Mouse (Mus musculus): Measurements from ENCODE around the gene Auh. TPM values are rescaled to one million over a fixed set of nuclear protein-coding genes. Genes with fewer than 3 reads are reported as not detected.

The Auh gene
- total RNA-seq, 4 experiments from 2014 or later, result 149 to 181 (median 160) TPM

DNA sequence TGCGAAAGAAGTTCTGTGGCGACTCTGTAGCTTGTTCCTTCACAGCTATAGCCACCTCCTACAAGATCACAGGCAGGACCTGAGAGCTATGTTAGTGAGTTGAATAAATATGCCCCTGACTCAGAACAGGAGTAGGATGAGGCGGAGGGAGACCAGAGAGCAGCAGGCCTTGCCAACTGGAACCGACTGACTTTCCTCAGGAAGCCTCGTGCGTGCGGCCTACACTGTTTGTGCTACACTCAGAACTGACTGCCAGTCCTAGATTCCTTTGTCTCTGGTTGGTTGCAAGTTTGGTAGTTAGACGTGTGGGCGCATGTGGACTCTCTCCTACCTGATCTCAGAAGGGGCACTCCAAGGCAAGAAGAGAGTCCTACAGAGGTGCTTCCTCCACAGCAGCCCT lies 50.2 kb downstream of the Auh start:
- DNase-seq (ENCODE audit: low spot score), result no peak

DNA sequence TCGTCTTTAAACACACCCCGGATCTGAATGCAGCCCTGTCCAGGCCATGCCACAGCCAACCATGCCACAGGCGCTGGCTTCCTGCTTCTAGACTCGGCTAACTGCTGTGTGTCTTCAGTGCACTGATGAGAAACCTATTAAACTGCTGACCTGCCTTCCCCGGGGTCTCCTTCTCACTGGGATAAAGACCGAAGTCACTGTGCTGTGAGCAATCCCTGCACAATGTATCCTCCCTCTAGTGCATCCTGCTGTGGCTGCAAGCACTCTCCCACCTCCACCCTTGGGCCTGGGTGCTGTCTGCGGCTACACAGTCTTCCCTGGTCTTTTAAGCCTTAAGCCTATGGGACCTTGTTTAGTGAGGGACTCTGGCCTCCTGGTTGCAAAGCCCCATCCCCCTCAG lies 50.7 kb downstream of the Auh start:
- no peak for DNase-seq (ENCODE audit: low spot score)

DNA sequence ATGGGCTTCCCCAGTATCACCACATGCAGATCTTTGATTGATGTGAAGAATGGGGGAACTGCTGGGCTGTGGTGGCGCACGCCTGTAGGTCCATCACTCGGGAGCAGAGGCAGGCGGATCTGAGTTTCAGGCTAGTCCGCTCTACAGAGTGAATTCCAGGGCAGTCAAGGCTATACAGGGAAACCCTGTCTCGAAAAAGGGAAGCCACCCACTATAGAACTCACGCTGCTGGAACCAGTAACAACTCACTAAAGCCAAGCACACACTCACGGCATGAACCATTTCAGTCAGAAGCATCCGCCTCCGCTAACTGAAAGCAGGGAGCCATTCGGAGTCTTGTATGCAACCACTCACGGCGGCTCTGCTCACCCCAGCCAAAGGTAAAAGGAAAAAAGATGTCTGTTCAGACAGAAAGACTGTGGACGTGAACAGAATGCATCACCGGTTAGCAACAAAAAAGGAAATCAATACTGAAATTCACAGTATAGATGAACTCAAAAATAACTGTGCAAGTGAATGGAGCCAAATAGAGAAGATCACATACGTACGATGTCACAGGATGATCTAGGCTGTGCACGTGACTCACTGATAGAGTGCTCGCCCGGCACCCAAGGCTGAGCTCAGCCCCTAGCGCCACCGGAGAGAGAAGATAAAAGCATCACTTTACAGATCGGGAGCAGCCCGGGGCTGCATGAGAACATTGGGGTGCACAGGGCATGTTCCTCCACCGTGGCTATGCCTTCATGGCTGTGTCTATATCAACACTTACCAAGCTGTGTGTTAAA lies 53.7 kb downstream of the Auh start:
- no peak for DNase-seq (ENCODE audit: low spot score)

DNA sequence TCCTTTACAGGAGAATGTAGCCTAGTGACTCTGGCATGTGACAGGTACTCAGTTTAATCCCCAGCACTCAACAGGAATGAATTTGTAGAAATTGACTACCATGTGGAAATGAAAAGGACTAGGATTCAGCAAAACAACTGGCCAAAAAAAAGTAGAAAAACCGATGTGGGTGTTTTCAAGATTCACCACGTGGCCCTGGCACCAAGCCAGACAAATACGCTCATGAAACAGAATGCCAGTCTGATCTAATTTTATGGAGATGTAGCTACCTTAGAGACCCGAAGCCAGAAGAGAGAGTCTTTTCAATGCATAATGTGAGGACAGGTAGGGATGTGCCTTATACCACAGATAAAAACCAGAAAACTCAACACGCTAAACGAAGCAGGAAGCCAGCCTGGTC lies 54.4 kb downstream of the Auh start:
- DNase-seq (ENCODE audit: low spot score), result no peak

DNA sequence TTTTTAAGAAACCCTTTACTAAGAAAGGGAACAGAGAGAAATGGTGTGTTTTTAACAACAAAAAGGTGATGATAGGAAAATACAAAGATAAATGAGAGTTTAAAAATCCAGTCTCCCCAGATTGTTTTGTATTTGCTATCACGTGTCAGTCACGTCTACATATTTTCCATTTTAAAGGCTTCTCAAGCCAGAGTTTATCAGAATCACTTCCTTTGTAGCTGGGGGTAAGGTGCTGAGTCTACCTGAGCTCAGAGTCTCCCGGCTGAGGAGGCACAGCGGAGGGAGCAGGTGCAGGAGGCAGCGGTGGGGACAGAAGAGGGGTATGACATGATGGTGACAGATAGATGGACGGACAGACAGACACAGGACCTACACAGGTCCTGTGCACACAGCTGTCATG lies 55.1 kb downstream of the Auh start:
- no peak for DNase-seq (ENCODE audit: low spot score)

DNA sequence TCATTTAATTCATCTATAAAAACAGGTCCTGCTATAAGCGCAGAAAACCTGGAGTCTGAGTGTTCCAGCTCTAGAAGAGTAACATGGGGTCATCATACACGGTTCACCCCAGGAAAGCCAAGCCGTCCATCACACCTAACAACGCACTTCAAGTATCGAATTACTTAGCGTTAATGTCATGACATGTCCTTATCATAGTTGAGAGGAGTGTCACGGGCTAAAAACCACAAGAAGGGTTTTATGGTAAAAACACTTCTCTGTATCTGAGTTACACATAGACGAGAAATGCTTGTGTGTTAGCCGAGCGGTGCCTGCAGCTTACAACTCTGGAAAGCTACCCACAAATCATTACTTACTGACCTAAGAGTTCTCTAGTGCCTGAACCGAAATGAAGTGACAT lies 55.6 kb downstream of the Auh start:
- no peak for DNase-seq (ENCODE audit: low spot score)

DNA sequence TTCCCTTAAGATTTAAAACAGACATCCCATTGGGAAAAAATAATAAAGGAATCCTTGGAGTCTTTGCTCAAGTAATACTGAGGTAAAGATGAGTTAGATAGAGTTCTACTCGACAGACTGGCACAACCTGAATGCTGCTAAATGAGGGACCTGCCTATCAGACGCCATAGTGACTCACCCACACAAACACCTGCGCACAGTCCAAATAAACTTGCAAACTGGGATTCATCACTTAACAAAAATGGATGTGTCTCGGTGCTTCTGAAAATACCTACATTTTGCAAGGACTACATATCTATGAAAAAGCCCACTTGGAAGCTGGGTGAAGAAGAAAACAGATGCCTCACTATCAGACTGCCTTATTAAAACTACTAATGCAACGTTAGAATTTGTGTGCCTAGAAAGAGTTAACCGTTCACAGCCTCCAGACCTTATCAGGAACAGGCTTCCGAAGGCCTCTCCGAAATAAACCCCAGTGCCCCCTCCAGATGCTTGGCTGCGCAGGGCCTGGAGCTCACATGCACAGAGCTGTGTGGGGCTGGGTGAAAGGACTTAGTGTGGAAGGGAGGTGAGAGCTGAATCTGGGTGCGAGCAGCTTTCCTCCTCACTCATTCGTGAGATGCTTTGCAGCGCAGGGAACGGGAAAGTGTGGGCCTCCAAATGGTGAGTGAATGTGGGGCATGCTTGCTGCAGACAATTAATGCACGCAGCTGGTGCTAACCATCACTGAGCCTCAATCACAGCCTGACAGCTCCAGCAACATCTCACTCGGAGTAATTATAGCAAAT lies 63.3 kb downstream of the Auh start:
- DNase-seq (ENCODE audit: low spot score), result no peak

DNA sequence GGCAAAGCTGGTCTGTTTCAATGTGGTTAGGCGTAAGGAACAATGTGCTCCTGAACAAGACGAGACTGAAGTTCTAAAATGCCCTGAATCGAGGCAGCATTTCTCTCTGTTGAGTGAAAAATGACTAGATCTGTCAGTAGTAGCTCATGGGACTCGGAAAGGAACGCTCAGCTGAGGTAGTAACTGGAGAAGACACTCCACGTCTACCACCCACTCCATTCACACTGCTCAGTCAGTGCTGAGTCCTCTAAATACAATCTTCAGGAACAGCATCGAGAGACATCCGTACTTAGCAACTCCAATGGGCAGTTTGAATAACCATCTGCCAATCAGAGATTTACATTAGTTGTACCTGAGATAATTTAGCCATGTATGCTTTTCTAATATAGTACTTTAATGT lies 66.0 kb downstream of the Auh start:
- no peak for DNase-seq (ENCODE audit: low spot score)

DNA sequence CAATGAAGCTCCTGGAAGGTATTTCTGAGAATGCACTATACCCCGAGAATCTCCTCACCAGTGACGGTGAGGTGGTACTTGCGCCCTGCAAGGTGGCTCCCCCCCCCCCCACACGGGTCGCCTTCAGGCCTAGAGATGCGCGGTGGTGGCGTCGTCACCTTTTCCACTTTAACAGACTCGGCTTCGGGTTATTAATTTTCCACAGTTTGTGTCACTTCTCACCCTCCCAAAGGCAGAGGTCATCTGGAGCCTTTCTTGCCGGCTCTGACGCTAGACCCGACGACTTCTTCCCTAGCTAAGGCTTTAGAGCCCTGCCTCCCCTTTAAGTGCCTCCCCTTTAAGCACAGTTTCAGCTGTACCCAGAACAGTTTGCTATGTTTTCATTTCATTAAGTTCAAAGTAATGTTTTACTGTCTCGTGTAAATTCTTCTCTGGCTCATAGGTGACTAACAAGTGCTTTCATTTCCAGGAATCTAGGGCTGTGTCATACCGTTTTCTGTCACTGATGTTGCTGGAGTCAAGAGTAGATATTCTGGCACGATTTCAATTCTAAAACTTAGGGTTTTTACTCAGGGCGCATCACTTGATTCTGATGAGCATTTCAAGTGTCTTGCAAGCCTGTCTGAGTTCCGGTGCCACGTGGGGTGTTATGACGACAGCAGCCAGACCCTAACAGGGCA lies 69.3 kb downstream of the Auh start:
- no peak for DNase-seq (ENCODE audit: low spot score)

DNA sequence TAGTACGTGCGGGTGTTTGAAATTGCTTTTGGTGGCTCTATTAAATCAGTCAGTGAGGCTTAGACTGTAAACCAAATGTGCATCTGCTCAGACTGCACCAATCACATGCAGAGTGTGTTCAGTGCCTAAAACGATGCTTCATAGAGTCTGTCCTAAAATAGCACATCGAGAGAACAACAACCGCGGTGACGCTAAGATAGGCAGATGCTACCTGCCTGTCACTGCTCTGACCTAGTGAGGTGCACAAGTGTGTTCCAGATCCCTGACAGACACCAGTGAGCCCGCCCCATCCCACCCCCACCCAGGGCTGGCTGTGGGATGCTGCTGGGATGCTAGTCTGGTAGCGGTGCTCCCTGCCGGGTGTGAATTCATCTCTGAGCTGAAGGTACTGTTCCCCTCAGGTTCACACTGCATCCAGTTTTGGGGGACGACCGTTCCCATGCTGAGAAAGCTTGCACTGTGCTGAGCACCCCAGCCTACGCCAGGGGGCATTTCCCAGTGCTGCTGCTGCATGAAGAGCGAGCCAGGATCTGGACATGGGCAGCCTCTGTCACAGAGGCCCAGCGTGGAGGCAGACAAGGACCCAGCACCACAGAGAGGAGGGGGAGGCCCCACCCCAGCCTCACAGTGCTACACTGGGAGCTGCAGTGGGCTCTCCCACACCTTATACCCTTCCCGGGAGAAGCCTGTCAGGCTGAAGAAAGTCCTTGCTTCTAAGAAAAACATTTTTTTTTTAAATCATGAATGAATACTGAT lies 70.2 kb downstream of the Auh start:
- DNase-seq (ENCODE audit: low spot score), result no peak

DNA sequence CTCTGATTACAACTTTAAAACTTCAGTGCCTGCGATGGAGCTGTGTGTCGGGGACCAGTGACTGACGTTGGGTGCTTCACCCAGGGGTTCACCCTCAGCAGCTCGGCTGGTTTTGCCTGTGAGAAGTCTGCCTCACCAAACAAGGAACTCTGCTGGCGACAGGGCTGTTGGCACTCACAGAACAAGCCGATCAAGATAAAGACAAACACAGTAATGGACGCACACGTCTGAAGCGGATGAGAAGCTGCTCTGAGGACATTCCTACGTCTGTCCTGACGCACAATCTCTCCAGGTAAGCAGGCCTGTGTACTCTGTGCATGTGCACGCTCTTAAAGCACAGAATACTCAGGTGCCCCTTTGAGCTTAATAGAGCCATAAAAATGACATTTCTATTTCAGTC lies 71.1 kb downstream of the Auh start:
- no peak for DNase-seq (ENCODE audit: low spot score)

DNA sequence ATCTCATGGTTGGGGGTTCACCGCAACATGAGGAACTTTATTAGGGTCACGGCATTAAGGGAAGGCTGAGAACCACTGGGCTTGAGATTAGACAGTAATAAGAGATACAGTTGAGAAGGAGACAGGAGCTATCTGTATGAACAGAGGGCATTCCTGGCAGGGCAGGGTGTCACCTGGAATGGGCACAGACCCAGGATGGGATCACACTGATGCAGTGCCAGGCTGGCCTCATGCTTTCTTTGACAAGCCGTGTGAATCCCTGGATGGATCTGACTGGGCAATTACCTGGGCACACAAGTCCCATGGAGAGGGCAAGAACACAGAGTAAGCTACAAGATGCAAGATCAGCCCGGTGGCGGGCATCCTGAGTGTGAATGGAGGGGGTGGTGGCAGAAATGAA lies 71.7 kb downstream of the Auh start:
- no peak for DNase-seq (ENCODE audit: low spot score)

DNA sequence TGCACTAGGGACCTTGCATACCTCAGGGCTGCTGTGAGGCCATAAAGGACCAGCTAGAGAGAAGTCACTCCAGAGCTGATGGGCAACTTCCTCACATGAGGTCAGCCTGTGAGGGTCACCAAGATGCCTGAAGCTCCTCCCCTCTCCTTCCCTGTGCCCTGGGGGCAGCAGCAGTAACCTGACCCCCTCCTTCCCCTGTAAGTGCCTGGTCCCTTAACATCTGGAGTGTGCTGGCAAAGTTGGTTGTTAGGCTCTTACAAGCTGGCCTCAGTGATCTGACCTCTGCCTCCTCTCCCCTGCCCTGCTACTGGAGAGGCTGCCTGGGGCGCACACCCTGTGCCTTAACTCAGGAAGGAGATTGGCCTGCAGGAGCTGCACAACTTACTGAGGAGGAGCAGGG lies 75.9 kb downstream of the Auh start:
- no peak for DNase-seq (ENCODE audit: low spot score)

DNA sequence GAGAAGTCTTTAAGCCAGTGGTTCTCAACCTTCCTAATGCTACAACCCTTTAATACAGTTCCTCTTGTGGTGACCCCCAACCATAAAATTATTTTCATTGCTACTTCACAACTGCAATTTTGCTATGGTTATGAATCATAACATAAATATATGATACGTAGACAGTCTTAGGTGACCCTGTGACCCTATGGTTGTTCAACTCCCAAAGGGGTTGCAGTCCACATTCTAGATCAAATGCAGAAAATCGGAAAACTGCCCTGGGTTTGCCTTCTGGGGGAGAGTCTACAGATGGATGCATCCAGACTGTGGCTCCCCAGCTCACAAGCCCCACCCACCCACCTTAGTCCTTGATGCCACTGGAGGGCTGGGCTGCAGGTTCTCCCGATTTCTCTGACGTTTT lies 77.6 kb downstream of the Auh start:
- no peak for DNase-seq (ENCODE audit: low spot score)

DNA sequence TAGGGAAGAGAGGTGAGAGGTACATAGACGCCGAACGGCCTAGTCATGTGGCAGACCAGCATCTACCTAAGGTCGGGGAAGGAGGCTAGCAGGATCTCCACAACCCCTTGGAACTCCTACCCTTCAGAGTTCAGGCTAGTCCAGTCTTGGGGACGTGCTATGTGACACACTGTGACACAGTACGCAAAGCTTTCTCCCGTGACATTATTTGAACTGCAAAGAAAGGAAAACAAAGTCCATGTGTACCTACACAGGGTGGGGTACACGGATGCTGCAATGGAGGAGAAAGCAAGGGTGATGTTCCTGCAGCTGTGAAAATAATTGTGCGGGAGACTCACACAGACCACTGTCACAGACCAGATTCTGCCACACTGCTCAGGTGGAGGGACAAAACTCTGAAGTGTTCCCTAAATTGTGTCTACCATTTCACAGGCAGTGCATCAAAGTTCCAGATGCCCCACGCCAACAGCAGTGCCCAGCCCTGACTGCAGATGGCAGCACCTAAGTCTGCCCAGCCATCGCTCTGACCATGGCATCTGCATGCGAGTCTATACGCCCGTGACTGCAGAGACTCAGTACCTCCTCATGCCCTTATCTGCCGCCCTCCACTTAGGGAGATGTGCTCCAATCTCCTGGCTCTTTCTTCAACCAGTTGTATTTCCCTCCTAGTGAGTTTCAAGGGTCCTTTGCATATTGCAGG lies 79.3 kb downstream of the Auh start:
- no peak for DNase-seq (ENCODE audit: low spot score)

DNA sequence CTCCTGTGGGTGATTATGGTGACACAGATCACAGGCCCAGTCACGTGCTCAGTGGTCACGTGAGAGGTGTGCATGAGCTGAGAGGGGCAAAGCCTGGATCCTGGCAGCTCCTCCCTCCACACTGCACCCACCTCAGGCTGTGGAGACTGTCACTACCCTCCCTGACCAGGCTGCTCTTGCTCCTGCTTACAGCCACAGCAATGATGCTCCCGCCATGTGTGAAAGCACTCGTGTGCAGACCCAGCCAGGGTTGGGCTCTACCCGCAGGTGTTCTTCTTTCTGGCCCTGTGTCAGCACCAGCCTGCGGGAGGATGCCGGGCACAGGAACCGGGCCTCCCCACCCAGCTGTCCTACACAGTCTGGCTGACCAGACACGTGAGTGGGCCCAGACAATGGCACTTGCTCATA lies 80.1 kb downstream of the Auh start:
- DNase-seq (ENCODE audit: low spot score), result no peak

DNA sequence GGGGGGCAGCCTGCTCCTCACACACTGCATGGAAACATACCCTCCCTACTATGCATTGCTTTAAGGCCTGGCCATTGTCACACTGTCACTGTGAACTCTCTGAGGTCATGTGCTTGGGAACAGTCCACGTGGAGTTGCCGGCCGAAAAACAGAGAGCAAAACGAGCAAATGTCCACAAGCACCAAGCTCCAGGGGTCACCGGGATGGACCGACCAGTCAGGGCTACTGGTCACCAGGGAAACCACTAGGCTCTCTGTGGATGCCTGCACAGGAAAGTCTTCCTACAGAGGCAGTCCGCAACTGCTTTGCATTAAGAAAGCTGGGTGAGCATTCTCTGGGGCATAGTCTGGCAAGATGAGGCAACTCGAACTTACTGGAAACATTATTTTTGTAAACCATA lies 82.0 kb downstream of the Auh start:
- DNase-seq (ENCODE audit: low spot score), result no peak

DNA sequence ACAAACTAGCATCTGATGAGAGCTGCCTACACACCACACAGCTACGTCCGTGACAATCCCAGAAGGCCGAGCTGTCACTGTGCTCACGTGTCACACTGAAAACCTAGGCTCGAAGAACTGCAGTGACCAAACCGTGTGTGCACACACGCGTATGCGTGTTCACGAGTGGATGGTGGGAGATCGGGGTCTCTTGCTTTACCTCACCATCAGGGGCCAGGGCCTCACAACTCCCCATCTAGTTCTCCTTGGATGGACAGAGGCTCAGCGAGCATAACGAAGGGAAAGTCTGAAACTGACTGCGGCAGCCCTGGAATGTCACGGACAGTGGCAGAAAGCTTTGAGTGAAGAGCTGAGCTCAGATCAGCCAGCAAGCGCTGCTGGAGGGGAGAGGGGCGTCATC lies 82.4 kb downstream of the Auh start:
- DNase-seq (ENCODE audit: low spot score), result no peak

DNA sequence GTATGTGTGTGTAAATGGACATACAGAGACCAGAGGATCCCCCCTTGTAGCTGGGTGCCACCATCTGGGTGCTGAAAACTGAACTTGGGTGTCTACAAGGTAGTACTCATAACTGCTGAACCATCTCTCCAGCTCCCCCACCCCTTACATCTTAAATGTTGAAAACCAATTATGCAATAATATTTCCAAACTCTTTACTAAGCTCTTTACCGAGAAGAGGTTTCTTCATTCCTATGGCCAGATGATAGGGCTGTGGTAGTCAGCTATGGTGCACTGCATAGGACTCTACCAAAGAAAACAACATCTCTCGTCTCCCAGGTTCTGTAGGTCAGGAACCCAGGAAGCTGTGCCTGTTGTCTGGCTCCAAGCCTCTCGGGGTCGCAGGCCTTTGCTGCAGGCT lies 83.9 kb downstream of the Auh start:
- no peak for DNase-seq (ENCODE audit: low spot score)

DNA sequence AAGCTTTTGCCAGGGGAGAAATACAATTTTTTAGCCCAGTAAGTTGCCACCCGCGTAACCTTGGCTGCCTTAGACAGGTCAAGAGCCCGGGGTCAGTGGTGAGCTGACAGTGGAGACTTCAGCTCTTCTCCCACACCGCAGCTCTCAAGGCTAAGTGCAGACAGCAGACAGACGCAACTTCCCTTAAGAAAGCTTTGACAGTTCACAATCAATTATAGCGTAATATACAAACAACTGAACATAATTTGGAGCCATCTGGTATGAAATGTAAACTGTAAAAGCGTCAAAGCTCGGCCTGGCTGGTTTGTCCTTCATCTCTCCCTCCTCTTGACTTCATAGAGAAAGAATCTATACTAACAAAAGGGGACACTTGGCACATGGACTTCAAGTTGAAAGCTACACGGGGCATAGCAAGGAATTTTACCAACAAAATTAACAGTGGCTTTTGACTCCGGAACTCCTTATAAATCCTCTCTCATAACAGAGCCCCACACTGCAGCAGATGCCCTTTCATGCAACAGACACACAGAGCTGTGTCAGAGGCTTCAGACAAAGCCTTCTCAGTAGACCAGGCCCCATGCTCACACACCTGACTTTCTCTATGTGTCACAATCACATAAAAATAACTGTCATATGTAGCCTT lies 85.8 kb downstream of the Auh start:
- DNase-seq (ENCODE audit: low spot score), result no peak

DNA sequence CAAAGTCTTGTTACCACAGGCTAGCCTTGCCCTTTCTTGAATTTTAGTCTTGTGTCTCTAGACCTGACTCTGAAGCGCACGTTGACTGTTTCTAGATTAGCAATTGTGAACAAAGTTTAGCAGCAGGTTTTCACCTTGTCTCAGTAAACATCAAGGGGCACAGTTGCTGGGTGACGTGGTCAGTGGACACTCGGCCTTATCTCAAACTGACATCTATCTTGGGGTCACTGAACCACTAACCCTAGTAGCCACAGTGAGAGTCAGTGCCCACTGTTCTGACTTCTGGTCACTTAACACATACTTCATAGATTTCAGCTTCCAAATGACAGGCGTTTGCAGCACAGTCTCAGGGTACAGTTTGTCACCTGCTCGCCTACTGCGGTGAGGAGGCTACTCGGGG lies 93.2 kb downstream of the Auh start:
- DNase-seq (ENCODE audit: low spot score), result no peak
